Mouse (Mus musculus): Measurements from ENCODE around the gene 2310061I04Rik. TPM values are rescaled to one million over a fixed set of nuclear protein-coding genes. Genes with fewer than 3 reads are reported as not detected.
"Not testable (repeated sequence)": the region's sequence is repeated elsewhere in the genome, so short reads cannot be mapped to it uniquely, and the experiment has no call there.

The 2310061I04Rik gene
- 15.6 TPM in 2 replicates for polyA plus RNA-seq (2015; fragmentation: Nextera tagmentation; extraction: Ambion mirVana)

DNA sequence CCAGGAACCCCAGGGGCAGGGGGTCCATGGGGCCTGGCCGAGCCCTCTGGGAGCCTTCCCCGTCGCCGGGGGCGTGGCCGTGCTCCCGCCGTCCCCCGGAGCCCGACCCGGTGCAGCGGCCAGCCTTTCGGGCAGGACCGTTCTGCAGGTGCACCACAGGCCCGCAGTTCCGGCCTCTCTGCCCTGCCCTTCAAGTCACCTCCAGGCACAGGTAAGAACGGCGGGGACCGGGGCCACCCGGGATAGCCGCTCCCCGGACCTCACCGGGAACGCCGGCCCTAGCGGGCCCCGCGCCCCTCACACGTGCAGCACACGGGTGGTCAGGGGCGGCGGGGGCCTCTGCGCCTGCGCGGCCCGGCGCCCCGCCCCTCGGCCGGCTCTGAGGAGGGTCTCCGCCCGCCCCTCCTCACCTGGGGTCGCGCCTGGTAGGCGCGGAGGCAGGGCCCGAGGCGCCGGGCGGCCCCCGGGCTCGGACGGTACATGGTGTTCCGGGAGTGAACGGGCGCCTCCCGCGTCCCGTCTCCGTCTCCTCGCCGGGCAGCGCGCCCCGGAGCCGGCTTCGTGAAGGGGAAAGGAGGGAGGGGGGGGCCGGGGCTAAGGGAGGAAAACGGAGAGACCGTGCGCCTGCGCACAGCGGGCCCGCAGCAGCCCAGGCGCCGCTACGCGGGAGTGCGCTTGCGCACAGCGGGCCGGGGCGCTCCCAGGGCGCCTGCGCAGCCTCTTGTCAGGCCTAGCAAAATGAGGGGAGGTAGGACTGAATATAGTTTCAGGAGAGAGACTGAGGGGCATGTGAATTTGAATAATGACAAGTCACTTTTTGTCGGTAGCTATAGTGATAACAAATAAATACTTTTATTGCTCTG lies at the start of gene 2310061I04Rik:
2310061I04Rik (minus strand) TSS at position 651 of the 863 bp plus-strand sequence.
- peak within 1 kb of the TSS; percentile 80 for H3K9ac ChIP-seq (ENCODE audit: low read length)
- H3K4me2 ChIP-seq (ENCODE audit: low read depth, low read length): peak within 1 kb of the TSS; percentile 98
- peak within 1 kb of the TSS; percentile 83 for H3K27ac ChIP-seq (ENCODE audit: low read length)
- WGBS: 1% methylated on average over 61 of the region's 86 CpGs
- H3K9me3 ChIP-seq (ENCODE audit: control insufficient read depth, low read length): no peaks in the 10 kb centered on the region
- H3K27me3 ChIP-seq (ENCODE audit: control insufficient read depth, insufficient read depth, low read depth, low read length): no peaks in the 10 kb centered on the region
- H3K36me3 ChIP-seq (ENCODE audit: control insufficient read depth, insufficient read depth, low read length): peaks cover 15% of the 10 kb centered on the region
- peak within 1 kb of the TSS; percentile 87 for H3K4me3 ChIP-seq (ENCODE audit: low read length)
- ATAC-seq (ENCODE audit: low read depth): peak; percentile 95
- H3K4me1 ChIP-seq (replicated peaks; ENCODE audit: control insufficient read depth, insufficient read depth, low read length): peaks cover 6% of the 10 kb centered on the region; the same call in 1 of the 2 replicates

DNA sequence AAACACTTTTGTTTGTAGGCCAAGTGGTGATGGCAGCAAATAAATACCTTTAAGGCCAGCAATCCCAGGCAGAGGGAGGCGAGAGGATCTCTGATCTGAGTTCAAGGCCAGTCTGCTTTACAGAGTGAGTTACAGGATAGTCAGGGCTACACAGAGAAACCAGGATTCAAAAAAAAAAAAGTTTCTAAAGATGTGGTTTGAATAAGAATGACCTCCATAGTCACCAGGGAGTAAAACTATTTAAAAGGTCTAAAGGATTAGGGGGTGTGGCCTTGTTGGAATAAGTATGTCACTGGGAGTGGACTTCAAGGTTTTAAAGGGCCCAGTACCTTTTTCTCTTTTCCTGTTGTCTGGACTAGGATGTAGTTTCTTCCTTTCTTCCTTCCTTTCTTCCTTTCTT lies 42.7 kb upstream of the 2310061I04Rik start:
- no peaks in the 10 kb centered on the region for H3K27me3 ChIP-seq (ENCODE audit: control insufficient read depth, insufficient read depth, low read depth, low read length)
- WGBS: 67% methylated on average over 1 of the region's 1 CpGs
- no peaks in the 10 kb centered on the region for H3K4me1 ChIP-seq (replicated peaks; ENCODE audit: control insufficient read depth, insufficient read depth, low read length)
- H3K9me3 ChIP-seq (ENCODE audit: control insufficient read depth, low read length): 0 out of 2 replicates have a peak, but pooled peaks cover 2% of the 10 kb centered on the region
- no peak for ATAC-seq (ENCODE audit: low read depth)
- no peaks in the 10 kb centered on the region for H3K36me3 ChIP-seq (ENCODE audit: control insufficient read depth, insufficient read depth, low read length)
- H3K9ac ChIP-seq (ENCODE audit: low read length): no peak overlapping the region
- no peak overlapping the region for H3K4me3 ChIP-seq (ENCODE audit: low read length)
- H3K27ac ChIP-seq (ENCODE audit: low read length): no peak overlapping the region
- no peak overlapping the region for H3K4me2 ChIP-seq (ENCODE audit: low read depth, low read length)

DNA sequence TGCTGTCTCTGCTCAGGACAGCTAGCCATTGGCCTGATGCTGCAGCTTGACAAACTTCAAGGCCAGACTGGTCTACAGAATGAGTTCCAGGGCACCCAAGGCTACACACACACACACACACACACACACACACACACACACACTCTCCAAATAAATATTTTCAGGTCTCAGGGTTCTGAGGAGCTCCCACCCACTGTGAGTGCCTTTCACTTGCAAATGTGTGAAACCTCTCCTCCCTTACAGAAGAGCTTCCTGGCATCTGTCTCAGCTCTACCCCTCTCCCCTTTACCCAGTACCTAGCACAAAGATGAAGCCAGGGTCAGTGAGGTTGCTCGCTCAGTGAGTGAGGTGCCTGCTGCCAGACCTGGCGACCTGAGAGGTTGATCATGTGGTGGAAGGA lies 41.9 kb upstream of the 2310061I04Rik start:
- no peaks in the 10 kb centered on the region for H3K27me3 ChIP-seq (ENCODE audit: control insufficient read depth, insufficient read depth, low read depth, low read length)
- no peak for ATAC-seq (ENCODE audit: low read depth)

DNA sequence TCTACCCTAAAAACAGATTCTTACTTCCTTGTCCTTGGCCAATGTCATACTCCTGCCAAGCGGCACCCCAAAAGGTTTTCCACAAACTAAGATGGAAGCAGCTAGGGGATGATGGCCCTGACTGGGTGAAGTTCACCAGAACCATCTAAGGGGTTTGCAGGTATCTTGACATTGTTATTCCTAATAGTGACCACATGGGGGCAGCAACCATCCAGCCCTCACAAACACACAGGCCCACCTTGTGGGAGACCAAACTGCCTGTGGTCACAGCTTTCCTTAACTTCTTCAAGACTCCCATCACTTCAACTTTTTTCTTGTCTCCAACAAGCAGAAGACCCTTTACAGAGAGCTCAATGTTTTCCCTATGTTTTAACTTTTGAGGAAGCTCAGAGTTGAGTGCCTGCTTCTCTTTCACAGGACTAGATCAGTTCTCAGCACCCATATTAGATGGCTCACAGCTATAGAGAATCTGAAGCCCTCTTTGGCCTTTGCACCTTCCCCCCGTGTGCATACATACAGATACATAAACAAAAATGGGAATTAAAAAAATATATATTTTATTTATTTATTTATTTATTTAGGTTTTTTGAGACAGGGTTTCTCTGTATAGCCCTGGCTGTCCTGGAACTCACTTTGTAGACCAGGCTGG lies 40.6 kb upstream of the 2310061I04Rik start:
- ATAC-seq (ENCODE audit: low read depth): peak; percentile 65
- Histone ChIP-seq H3K36me3 (ENCODE audit: control insufficient read depth, insufficient read depth, low read length) (no peaks in the 10 kb centered on the region), H3K4me1 (replicated peaks; ENCODE audit: control insufficient read depth, insufficient read depth, low read length) (no peaks in the 10 kb centered on the region), H3K27me3 (ENCODE audit: control insufficient read depth, insufficient read depth, low read depth, low read length) (no peaks in the 10 kb centered on the region), H3K9me3 (ENCODE audit: control insufficient read depth, low read length) (0 out of 2 replicates have a peak, but pooled peaks cover 2% of the 10 kb centered on the region), H3K27ac (ENCODE audit: low read length) (no peak overlapping the region), H3K9ac (ENCODE audit: low read length) (no peak overlapping the region), H3K4me2 (ENCODE audit: low read depth, low read length) (no peak overlapping the region), H3K4me3 (ENCODE audit: low read length) (no peak overlapping the region)
- 39% methylated on average over 2 of the region's 2 CpGs for WGBS

More for the DNA sequence above, 41.9 kb upstream of the 2310061I04Rik start:
- Histone ChIP-seq H3K9ac (ENCODE audit: low read length) (no peak overlapping the region), H3K27ac (ENCODE audit: low read length) (no peak overlapping the region), H3K4me3 (ENCODE audit: low read length) (no peak overlapping the region), H3K4me2 (ENCODE audit: low read depth, low read length) (no peak overlapping the region), H3K9me3 (ENCODE audit: control insufficient read depth, low read length) (0 out of 2 replicates have a peak, but pooled peaks cover 2% of the 10 kb centered on the region), H3K4me1 (replicated peaks; ENCODE audit: control insufficient read depth, insufficient read depth, low read length) (no peaks in the 10 kb centered on the region), H3K36me3 (ENCODE audit: control insufficient read depth, insufficient read depth, low read length) (no peaks in the 10 kb centered on the region)
- 46% methylated on average over 2 of the region's 2 CpGs for WGBS

DNA sequence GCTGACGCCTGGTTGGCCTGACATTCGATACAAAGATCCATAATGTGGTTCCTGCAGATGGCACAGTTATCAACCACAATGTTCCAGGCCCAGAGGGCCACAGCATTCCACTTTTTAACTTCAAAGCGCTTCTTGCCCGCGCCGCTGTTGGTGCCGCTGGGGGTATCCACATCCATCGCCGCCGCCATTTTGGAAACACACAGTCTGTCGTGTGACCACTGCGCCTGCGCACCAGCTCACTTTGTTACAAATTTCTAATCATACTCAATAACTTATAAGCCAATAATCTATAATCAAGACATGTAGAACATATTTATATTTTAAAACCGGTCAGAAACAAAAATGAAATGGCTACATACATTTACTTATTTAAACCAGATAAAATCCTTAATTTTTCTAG lies 38.5 kb upstream of the 2310061I04Rik start:
- 86% methylated on average over 14 of the region's 14 CpGs for WGBS
- not testable (repeated sequence) for H3K36me3 ChIP-seq (ENCODE audit: control insufficient read depth, insufficient read depth, low read length); H3K27ac ChIP-seq (ENCODE audit: low read length); H3K4me3 ChIP-seq (ENCODE audit: low read length); ATAC-seq (ENCODE audit: low read depth); H3K4me2 ChIP-seq (ENCODE audit: low read depth, low read length); H3K4me1 ChIP-seq (replicated peaks; ENCODE audit: control insufficient read depth, insufficient read depth, low read length); H3K9ac ChIP-seq (ENCODE audit: low read length); H3K27me3 ChIP-seq (ENCODE audit: control insufficient read depth, insufficient read depth, low read depth, low read length); H3K9me3 ChIP-seq (ENCODE audit: control insufficient read depth, low read length)

DNA sequence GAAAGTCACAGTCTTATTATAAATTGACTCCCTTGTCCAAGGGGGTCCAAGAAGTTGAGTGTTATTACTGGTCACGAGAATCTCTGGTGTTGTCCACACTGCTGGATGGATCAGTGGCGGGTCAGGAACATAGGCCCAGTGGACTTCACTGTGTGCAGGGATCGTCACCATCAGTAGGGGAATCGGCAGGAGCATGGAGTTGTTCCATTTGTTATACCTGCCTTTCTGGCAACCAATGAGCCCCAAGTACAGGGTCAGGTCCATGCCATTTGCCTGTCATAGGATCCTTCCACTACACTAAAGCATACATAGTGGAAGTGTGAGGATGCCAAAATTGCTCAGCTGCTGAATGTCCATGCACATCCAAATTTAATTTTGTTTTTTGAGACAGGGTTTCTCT lies 35.4 kb upstream of the 2310061I04Rik start:
- Histone ChIP-seq H3K4me2 (ENCODE audit: low read depth, low read length) (no peak overlapping the region), H3K27me3 (ENCODE audit: control insufficient read depth, insufficient read depth, low read depth, low read length) (no peaks in the 10 kb centered on the region), H3K9ac (ENCODE audit: low read length) (no peak overlapping the region), H3K27ac (ENCODE audit: low read length) (no peak overlapping the region), H3K36me3 (ENCODE audit: control insufficient read depth, insufficient read depth, low read length) (peaks cover 29% of the 10 kb centered on the region), H3K9me3 (ENCODE audit: control insufficient read depth, low read length) (no peaks in the 10 kb centered on the region), H3K4me3 (ENCODE audit: low read length) (no peak overlapping the region), H3K4me1 (replicated peaks; ENCODE audit: control insufficient read depth, insufficient read depth, low read length) (no peaks in the 10 kb centered on the region)
- ATAC-seq (ENCODE audit: low read depth): no peak
- WGBS: 87% methylated on average over 4 of the region's 4 CpGs

DNA sequence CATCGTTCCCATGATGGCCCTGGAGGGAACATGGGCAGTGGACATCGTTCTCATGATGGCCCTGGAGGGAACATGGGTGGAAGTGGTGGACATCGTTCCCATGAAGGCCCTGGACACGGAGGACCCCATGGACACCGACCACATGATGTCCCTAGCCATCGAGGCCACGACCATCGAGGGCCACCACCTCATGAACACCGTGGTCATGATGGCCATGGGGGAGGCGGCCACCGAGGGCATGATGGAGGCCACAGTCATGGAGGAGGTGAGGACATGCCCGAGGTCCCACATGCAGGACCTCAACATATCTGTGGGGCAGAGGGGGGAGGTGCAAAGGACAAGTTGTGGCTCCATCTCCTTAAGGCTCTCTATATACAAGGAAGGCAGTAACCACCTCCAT lies 33.4 kb upstream of the 2310061I04Rik start:
- Histone ChIP-seq H3K4me1 (replicated peaks; ENCODE audit: control insufficient read depth, insufficient read depth, low read length) (no peaks in the 10 kb centered on the region), H3K36me3 (ENCODE audit: control insufficient read depth, insufficient read depth, low read length) (peaks cover 44% of the 10 kb centered on the region), H3K9ac (ENCODE audit: low read length) (no peak overlapping the region), H3K27ac (ENCODE audit: low read length) (no peak overlapping the region), H3K4me3 (ENCODE audit: low read length) (no peak overlapping the region), H3K9me3 (ENCODE audit: control insufficient read depth, low read length) (no peaks in the 10 kb centered on the region), H3K27me3 (ENCODE audit: control insufficient read depth, insufficient read depth, low read depth, low read length) (no peaks in the 10 kb centered on the region), H3K4me2 (ENCODE audit: low read depth, low read length) (no peak overlapping the region)
- ATAC-seq (ENCODE audit: low read depth): peak; percentile 18; the same call in 1 of the 2 replicates
- WGBS: 92% methylated on average over 12 of the region's 12 CpGs

DNA sequence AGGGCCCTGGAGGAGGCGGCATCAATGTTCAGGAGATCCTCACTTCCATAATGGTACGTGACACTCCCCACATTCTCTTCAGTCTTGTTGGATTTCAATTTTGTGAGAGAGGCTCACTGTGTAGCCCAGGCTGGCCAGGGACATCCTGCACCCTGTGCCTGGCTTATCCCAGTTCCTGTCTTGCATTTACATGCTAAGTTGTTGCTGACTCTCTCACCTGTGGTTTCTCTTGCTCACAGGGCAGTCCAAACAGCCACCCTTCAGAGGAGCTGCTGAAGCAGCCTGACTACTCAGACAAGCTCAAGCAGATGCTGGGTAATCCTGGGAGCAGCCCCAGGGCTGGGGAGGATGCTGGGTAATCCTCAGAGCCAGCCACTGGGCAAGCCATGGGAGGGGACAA lies 32.3 kb upstream of the 2310061I04Rik start:
- Histone ChIP-seq H3K4me3 (ENCODE audit: low read length) (no peak overlapping the region), H3K4me1 (replicated peaks; ENCODE audit: control insufficient read depth, insufficient read depth, low read length) (no peaks in the 10 kb centered on the region)
- WGBS: 97% methylated on average over 2 of the region's 2 CpGs

DNA sequence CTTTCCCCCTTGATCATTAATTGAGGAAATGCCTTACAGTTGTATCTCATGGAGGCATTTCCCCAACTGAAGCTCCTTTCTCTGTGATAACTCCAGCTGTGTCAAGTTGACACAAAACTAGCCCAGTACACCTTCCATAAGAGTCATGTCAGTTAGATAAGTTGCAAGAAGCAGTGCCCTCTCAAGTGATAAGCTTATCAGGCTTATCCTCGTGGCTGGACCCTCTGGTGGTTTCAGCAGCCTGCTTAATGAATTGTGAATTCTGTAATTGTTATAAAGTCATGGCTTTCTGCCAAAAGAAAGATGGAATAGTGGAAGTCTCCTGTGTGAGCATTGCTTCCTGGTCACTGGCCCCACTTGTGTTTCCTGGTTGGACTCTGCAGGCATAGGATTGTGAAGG lies 30.2 kb upstream of the 2310061I04Rik start:
- H3K27me3 ChIP-seq (ENCODE audit: control insufficient read depth, insufficient read depth, low read depth, low read length): no peaks in the 10 kb centered on the region
- ATAC-seq (ENCODE audit: low read depth): no peak
- 14% methylated on average over 1 of the region's 1 CpGs for WGBS
- no peak overlapping the region for H3K27ac ChIP-seq (ENCODE audit: low read length)
- H3K9ac ChIP-seq (ENCODE audit: low read length): no peak overlapping the region
- H3K4me1 ChIP-seq (replicated peaks; ENCODE audit: control insufficient read depth, insufficient read depth, low read length): no peaks in the 10 kb centered on the region
- H3K9me3 ChIP-seq (ENCODE audit: control insufficient read depth, low read length): no peaks in the 10 kb centered on the region
- H3K4me2 ChIP-seq (ENCODE audit: low read depth, low read length): no peak overlapping the region
- H3K36me3 ChIP-seq (ENCODE audit: control insufficient read depth, insufficient read depth, low read length): peaks cover 66% of the 10 kb centered on the region
- no peak overlapping the region for H3K4me3 ChIP-seq (ENCODE audit: low read length)

More for the DNA sequence above, 32.3 kb upstream of the 2310061I04Rik start:
- Histone ChIP-seq H3K36me3 (ENCODE audit: control insufficient read depth, insufficient read depth, low read length) (peaks cover 52% of the 10 kb centered on the region), H3K9me3 (ENCODE audit: control insufficient read depth, low read length) (no peaks in the 10 kb centered on the region), H3K4me2 (ENCODE audit: low read depth, low read length) (no peak overlapping the region), H3K9ac (ENCODE audit: low read length) (no peak overlapping the region), H3K27me3 (ENCODE audit: control insufficient read depth, insufficient read depth, low read depth, low read length) (no peaks in the 10 kb centered on the region), H3K27ac (ENCODE audit: low read length) (no peak overlapping the region)
- no peak for ATAC-seq (ENCODE audit: low read depth)

Data from lung, embryonic 16.5 days (tissue).